Mouse (Mus musculus) neural tube, embryonic 13.5 days (tissue): Measurements from ENCODE around the gene Boll. TPM values are rescaled to one million over a fixed set of nuclear protein-coding genes. Genes with fewer than 3 reads are reported as not detected.
"Not testable (repeated sequence)": the region's sequence is repeated elsewhere in the genome, so short reads cannot be mapped to it uniquely, and the experiment has no call there.

Experiments used
- ATAC-seq: fragments of 200-750 bp; cut with Nextera tagmentation; 2 replicates; pipeline ENCODE4 v1.8.0; 2017; ENCODE audit warnings: low read depth, mild to moderate bottlenecking, moderate TSS enrichment, moderate library complexity
- H3K27ac ChIP-seq: fragments of 300-500 bp; sonication (generic); replicated peaks from 2 replicates; pipeline ENCODE4 v1.5.1; 2015; ENCODE audit warnings: moderate library complexity, mild to moderate bottlenecking, inconsistent platforms
- H3K27me3 ChIP-seq: fragments of 300-500 bp; sonication (generic); 2 replicates; pipeline ENCODE4 v1.6.1; 2015; ENCODE audit warnings: mild to moderate bottlenecking, inconsistent platforms
- H3K36me3 ChIP-seq: fragments of 300-500 bp; sonication (generic); 2 replicates; pipeline ENCODE4 v1.6.1; 2015; ENCODE audit warnings: mild to moderate bottlenecking, inconsistent platforms
- H3K4me1 ChIP-seq: fragments of 300-500 bp; sonication (generic); replicated peaks from 2 replicates; pipeline ENCODE4 v1.6.1; 2015; ENCODE audit warnings: inconsistent platforms
- H3K4me2 ChIP-seq: fragments of 300-500 bp; sonication (generic); 2 replicates; pipeline ENCODE4 v1.6.1; 2015; ENCODE audit warnings: inconsistent platforms, mild to moderate bottlenecking, moderate library complexity
- H3K4me3 ChIP-seq: fragments of 300-500 bp; sonication (generic); 2 replicates; pipeline ENCODE4 v1.5.1; 2015; ENCODE audit warnings: mild to moderate bottlenecking, inconsistent platforms
- H3K9ac ChIP-seq: fragments of 300-500 bp; sonication (generic); 2 replicates; pipeline ENCODE4 v1.6.1; 2015; ENCODE audit warnings: moderate library complexity, mild to moderate bottlenecking, inconsistent platforms
- H3K9me3 ChIP-seq: fragments of 300-500 bp; sonication (generic); 2 replicates; pipeline ENCODE4 v1.6.1; 2016; ENCODE audit warnings: inconsistent platforms
- WGBS: fragments of 180-500 bp; shearing (Covaris S2); methylation state at CpG from one replicate; pipeline ENCODE4 v1.1.7; 2015; 5-methylcytosine and 5-hydroxymethylcytosine counted together
- polyA plus RNA-seq: library from polyadenylated mRNA; unstranded; fragments of >200 nt; fragmentation: Nextera tagmentation; extraction: Ambion mirVana; gene quantifications from 2 replicates; pipeline ENCODE4 v1.2.1, GENCODE M21; 2015

Gene Boll
- polyA plus RNA-seq, 1 experiment from 2014 or later = 0.49 TPM

- no peak overlapping the region for H3K9ac ChIP-seq
- H3K36me3 ChIP-seq = no peaks in the 10 kb centered on the region
- no peaks in the 10 kb centered on the region for H3K27me3 ChIP-seq
- no peak overlapping the region for H3K4me2 ChIP-seq
- H3K27ac ChIP-seq = no peak overlapping the region
- no peak for ATAC-seq
- no peak overlapping the region for H3K4me3 ChIP-seq
- no peaks in the 10 kb centered on the region for H3K9me3 ChIP-seq
- WGBS = 88% methylated on average over 3 of the region's 3 CpGs
- no peaks in the 10 kb centered on the region for H3K4me1 ChIP-seq
Measured at GRCm38 (mm10) chr1:55372626-55373025, 9.4 kb upstream of the Boll start.

GRCm38 (mm10) chr1:55363586-55363985, 317 bp upstream of the Boll start:
- Histone ChIP-seq H3K4me2 (peak overlapping the region; percentile 63), H3K27me3 (peaks cover 23% of the 10 kb centered on the region), H3K9me3 (peaks cover 9% of the 10 kb centered on the region; the same call in 1 of the 2 replicates), H3K27ac (no peak overlapping the region), H3K36me3 (no peaks in the 10 kb centered on the region), H3K9ac (0 out of 2 replicates have a peak overlapping the region, but pooled peaks have one; percentile 41), H3K4me3 (peak overlapping the region; percentile 52), H3K4me1 (no peaks in the 10 kb centered on the region; the same call in 1 of the 2 replicates)
- ATAC-seq = peak; percentile 91
- 3% methylated on average over 15 of the region's 27 CpGs for WGBS

GRCm38 (mm10) chr1:55362634-55363033, 635 bp downstream of the Boll start:
- Histone ChIP-seq H3K9me3 (peaks cover 9% of the 10 kb centered on the region; the same call in 1 of the 2 replicates), H3K27ac (no peak overlapping the region), H3K36me3 (no peaks in the 10 kb centered on the region), H3K27me3 (peaks cover 23% of the 10 kb centered on the region), H3K4me3 (peak overlapping the region; percentile 52), H3K4me1 (no peaks in the 10 kb centered on the region; the same call in 1 of the 2 replicates), H3K9ac (no peak overlapping the region), H3K4me2 (peak overlapping the region; percentile 63)
- WGBS = 51% methylated on average over 49 of the region's 49 CpGs
- ATAC-seq = peak; percentile 66

GRCm38 (mm10) chr1:55351914-55352313, 11.4 kb downstream of the Boll start:
- H3K9ac ChIP-seq, H3K27ac ChIP-seq, H3K4me3 ChIP-seq, H3K4me1 ChIP-seq, H3K36me3 ChIP-seq, H3K27me3 ChIP-seq, H3K9me3 ChIP-seq, ATAC-seq, H3K4me2 ChIP-seq: not testable (repeated sequence)
- WGBS = 74% methylated on average over 2 of the region's 2 CpGs

GRCm38 (mm10) chr1:55325496-55325895, 37.8 kb downstream of the Boll start:
- not testable (repeated sequence) for H3K4me3 ChIP-seq, H3K9ac ChIP-seq, H3K27ac ChIP-seq, H3K9me3 ChIP-seq, H3K4me1 ChIP-seq, H3K27me3 ChIP-seq, H3K36me3 ChIP-seq, H3K4me2 ChIP-seq, ATAC-seq
- 82% methylated on average over 5 of the region's 5 CpGs for WGBS

GRCm38 (mm10) chr1:55301077-55301476, 62.2 kb downstream of the Boll start:
- no peak overlapping the region for H3K4me3 ChIP-seq
- peaks cover 5% of the 10 kb centered on the region; the same call in 1 of the 2 replicates for H3K9me3 ChIP-seq
- H3K27me3 ChIP-seq = no peaks in the 10 kb centered on the region
- no peak overlapping the region for H3K9ac ChIP-seq
- no peak overlapping the region for H3K4me2 ChIP-seq
- no peaks in the 10 kb centered on the region for H3K4me1 ChIP-seq
- ATAC-seq = no peak
- H3K36me3 ChIP-seq = no peaks in the 10 kb centered on the region
- H3K27ac ChIP-seq = no peak overlapping the region

- no peak overlapping the region for H3K9ac ChIP-seq
- H3K4me1 ChIP-seq = no peaks in the 10 kb centered on the region
- no peak overlapping the region for H3K4me3 ChIP-seq
- H3K9me3 ChIP-seq = no peaks in the 10 kb centered on the region
- 79% methylated on average over 9 of the region's 9 CpGs for WGBS
- no peak overlapping the region for H3K4me2 ChIP-seq
- no peak overlapping the region for H3K27ac ChIP-seq
- ATAC-seq = no peak
- no peaks in the 10 kb centered on the region for H3K36me3 ChIP-seq
- H3K27me3 ChIP-seq = no peaks in the 10 kb centered on the region
Measured at GRCm38 (mm10) chr1:55279081-55279480, 84.2 kb downstream of the Boll start.

- H3K4me3 ChIP-seq = no peak overlapping the region
- no peaks in the 10 kb centered on the region for H3K4me1 ChIP-seq
- ATAC-seq = no peak
- no peaks in the 10 kb centered on the region for H3K27me3 ChIP-seq
- H3K9ac ChIP-seq = no peak overlapping the region
- no peaks in the 10 kb centered on the region for H3K36me3 ChIP-seq
- 76% methylated on average over 2 of the region's 2 CpGs for WGBS
- no peak overlapping the region for H3K4me2 ChIP-seq
- H3K27ac ChIP-seq = no peak overlapping the region
- H3K9me3 ChIP-seq = no peaks in the 10 kb centered on the region
Measured at GRCm38 (mm10) chr1:55265447-55265846, 97.8 kb downstream of the Boll start.

GRCm38 (mm10) chr1:55264385-55264784, 98.9 kb downstream of the Boll start:
- Histone ChIP-seq H3K4me3 (no peak overlapping the region), H3K9ac (no peak overlapping the region), H3K9me3 (no peaks in the 10 kb centered on the region), H3K27me3 (no peaks in the 10 kb centered on the region), H3K27ac (no peak overlapping the region), H3K4me2 (no peak overlapping the region), H3K4me1 (no peaks in the 10 kb centered on the region), H3K36me3 (no peaks in the 10 kb centered on the region)
- ATAC-seq = no peak
- 62% methylated on average over 2 of the region's 2 CpGs for WGBS

GRCm38 (mm10) chr1:55246374-55246773, 116.9 kb downstream of the Boll start:
- Histone ChIP-seq H3K27me3 (no peaks in the 10 kb centered on the region), H3K4me3 (no peak overlapping the region), H3K27ac (no peak overlapping the region), H3K9ac (no peak overlapping the region), H3K9me3 (no peaks in the 10 kb centered on the region), H3K4me1 (peaks cover 11% of the 10 kb centered on the region), H3K4me2 (no peak overlapping the region), H3K36me3 (no peaks in the 10 kb centered on the region)
- no peak for ATAC-seq
- WGBS = 94% methylated on average over 2 of the region's 2 CpGs

GRCm38 (mm10) chr1:55239237-55239636, 124.0 kb downstream of the Boll start:
- Histone ChIP-seq H3K27ac (no peak overlapping the region), H3K4me3 (peak overlapping the region; percentile 89), H3K4me2 (peak overlapping the region; percentile 97), H3K36me3 (no peaks in the 10 kb centered on the region), H3K9me3 (no peaks in the 10 kb centered on the region), H3K9ac (peak overlapping the region; percentile 85; the same call in 1 of the 2 replicates), H3K27me3 (no peaks in the 10 kb centered on the region), H3K4me1 (peaks cover 49% of the 10 kb centered on the region)
- 4% methylated on average over 1 of the region's 1 CpGs for WGBS
- ATAC-seq = no peak

- no peak for ATAC-seq
- no peaks in the 10 kb centered on the region for H3K9me3 ChIP-seq
- H3K4me2 ChIP-seq = peak overlapping the region; percentile 97
- no peaks in the 10 kb centered on the region for H3K27me3 ChIP-seq
- no peak overlapping the region for H3K27ac ChIP-seq
- H3K36me3 ChIP-seq = no peaks in the 10 kb centered on the region
- peak overlapping the region; percentile 85 for H3K9ac ChIP-seq
- H3K4me3 ChIP-seq = peak overlapping the region; percentile 89
- H3K4me1 ChIP-seq = peaks cover 49% of the 10 kb centered on the region
- 16% methylated on average over 13 of the region's 13 CpGs for WGBS
Measured at GRCm38 (mm10) chr1:55238496-55238895, 124.8 kb downstream of the Boll start.

GRCm38 (mm10) chr1:55237643-55238161, 125.6 kb downstream of the Boll start:
- H3K4me3 ChIP-seq = peak overlapping the region; percentile 89
- H3K9me3 ChIP-seq = no peaks in the 10 kb centered on the region
- H3K27me3 ChIP-seq = no peaks in the 10 kb centered on the region
- ATAC-seq = peak; percentile 75
- no peaks in the 10 kb centered on the region for H3K36me3 ChIP-seq
- peak overlapping the region; percentile 86 for H3K27ac ChIP-seq
- under 1% methylated on average over 23 of the region's 23 CpGs for WGBS
- H3K4me2 ChIP-seq = peak overlapping the region; percentile 97
- peaks cover 49% of the 10 kb centered on the region for H3K4me1 ChIP-seq
- H3K9ac ChIP-seq = peak overlapping the region; percentile 85
